Mouse (Mus musculus): ENCODE data around the gene Acox2. TPM values are rescaled to one million over a fixed set of nuclear protein-coding genes. Genes with fewer than 3 reads are reported as not detected.
A peak's percentile ranks its signal among the peaks of the same experiment; 100 is the strongest.

Acox2 gene
- polyA plus RNA-seq, 1 experiment, result 0.35 TPM

DNA sequence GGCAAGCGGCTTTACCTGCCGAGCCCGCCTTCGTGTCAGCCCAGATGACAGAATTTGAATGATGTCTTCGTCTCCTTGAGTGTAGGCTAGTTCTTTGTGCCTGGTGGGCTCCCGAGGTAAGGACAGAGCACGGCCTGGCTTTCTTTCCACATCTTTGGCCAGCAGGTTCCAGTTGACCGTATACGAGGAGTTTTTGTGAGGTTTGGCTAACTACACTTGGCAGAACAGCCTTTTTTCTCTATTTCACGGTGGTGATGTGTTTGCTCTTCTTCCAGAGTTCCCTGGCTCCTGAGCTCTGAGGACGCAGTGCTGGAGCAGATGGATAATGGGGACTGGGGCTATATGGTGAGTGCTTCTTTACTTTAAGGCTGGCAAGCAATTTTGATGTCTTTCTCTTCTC lies 39.3 kb downstream of the Acox2 start:
- Histone ChIP-seq H3K27ac (ENCODE audit: control insufficient read depth, insufficient read depth, low read depth, low read length) (no peak overlapping the region), H3K36me3 (ENCODE audit: control insufficient read depth, insufficient read depth, low read length) (no peaks in the 10 kb centered on the region), H3K4me3 (ENCODE audit: control insufficient read depth, low read depth, low read length) (no peak overlapping the region)

DNA sequence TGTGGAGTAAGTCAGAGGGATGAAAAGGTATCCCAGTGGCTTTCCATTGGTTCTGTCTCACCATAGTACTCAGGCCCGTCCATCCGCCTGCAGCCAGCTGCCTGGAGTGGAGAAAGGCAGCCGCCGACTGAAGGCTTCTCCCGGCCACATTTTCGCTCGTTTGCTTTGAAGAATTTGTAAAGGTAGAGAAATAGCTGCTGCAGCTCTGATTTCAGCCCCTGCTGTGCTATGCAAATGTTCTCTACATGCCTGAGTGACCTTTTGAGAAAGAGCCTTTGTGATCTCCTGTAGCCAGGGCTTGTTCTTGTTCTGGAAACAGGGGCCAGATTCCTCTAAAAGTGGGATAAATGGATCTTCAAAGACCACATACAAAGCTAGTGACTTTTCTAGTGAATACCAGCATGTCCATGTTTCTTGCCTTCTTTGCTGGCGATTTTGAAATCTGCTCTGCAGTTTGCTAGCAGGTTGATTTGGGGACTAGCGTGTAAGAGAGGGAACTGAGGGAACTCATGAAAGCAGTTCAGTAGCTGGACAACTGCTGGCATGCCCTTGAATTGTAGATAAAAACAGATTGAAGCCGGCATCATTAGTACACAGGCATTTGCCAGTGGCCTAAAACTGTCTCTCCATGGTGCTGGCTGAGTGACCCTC lies 40.3 kb downstream of the Acox2 start:
- no peak for TF ChIP-seq POLR2A (IDR thresholded peaks at IDR 0.05; ENCODE audit: control insufficient read depth, low read depth, low read length)
- Histone ChIP-seq H3K36me3 (ENCODE audit: control insufficient read depth, insufficient read depth, low read length) (no peaks in the 10 kb centered on the region), H3K4me1 (ENCODE audit: control insufficient read depth, insufficient read depth, low read length) (peaks cover 9% of the 10 kb centered on the region), H3K4me3 (ENCODE audit: control insufficient read depth, low read depth, low read length) (no peak overlapping the region), H3K27me3 (ENCODE audit: control insufficient read depth, insufficient read depth, low read length) (no peaks in the 10 kb centered on the region), H3K27ac (ENCODE audit: control insufficient read depth, insufficient read depth, low read depth, low read length) (no peak overlapping the region)

More for the DNA sequence above, 39.3 kb downstream of the Acox2 start:
- peaks cover 4% of the 10 kb centered on the region for H3K4me1 ChIP-seq (ENCODE audit: control insufficient read depth, insufficient read depth, low read length)
- TF ChIP-seq POLR2A (IDR thresholded peaks at IDR 0.05; ENCODE audit: control insufficient read depth, low read depth, low read length) (no peak), CTCF (IDR thresholded peaks at IDR 0.05; ENCODE audit: control insufficient read depth, insufficient read depth, insufficient replicate concordance, low read depth, low read length) (no peak)
- H3K27me3 ChIP-seq (ENCODE audit: control insufficient read depth, insufficient read depth, low read length), result no peaks in the 10 kb centered on the region

DNA sequence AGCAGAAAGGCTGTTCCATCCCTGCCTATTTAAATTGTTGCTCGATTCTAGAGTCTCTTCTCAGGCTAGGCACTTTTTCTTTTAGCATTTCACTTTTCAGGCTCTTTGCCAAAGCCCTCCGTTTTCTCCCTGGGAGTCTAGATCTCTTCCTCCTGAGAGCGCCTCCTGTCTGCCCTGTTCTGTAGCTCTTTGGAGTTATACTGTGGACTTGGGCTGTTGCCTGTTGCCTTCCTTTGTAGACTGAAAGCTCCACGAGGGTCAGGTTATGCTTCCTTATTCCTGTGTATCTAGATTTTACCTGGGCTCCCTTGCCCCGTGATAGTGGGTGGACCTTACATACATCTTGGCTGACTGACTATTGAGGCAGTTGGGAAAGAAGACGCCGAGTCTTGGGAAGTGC lies 40.9 kb downstream of the Acox2 start:
- Histone ChIP-seq H3K27me3 (ENCODE audit: control insufficient read depth, insufficient read depth, low read length) (no peaks in the 10 kb centered on the region), H3K4me1 (ENCODE audit: control insufficient read depth, insufficient read depth, low read length) (peaks cover 9% of the 10 kb centered on the region), H3K36me3 (ENCODE audit: control insufficient read depth, insufficient read depth, low read length) (no peaks in the 10 kb centered on the region), H3K27ac (ENCODE audit: control insufficient read depth, insufficient read depth, low read depth, low read length) (no peak overlapping the region), H3K4me3 (ENCODE audit: control insufficient read depth, low read depth, low read length) (no peak overlapping the region)
- no peak for TF ChIP-seq POLR2A (IDR thresholded peaks at IDR 0.05; ENCODE audit: control insufficient read depth, low read depth, low read length)
- TF ChIP-seq CTCF (IDR thresholded peaks at IDR 0.05; ENCODE audit: control insufficient read depth, insufficient read depth, insufficient replicate concordance, low read depth, low read length), result no peak

DNA sequence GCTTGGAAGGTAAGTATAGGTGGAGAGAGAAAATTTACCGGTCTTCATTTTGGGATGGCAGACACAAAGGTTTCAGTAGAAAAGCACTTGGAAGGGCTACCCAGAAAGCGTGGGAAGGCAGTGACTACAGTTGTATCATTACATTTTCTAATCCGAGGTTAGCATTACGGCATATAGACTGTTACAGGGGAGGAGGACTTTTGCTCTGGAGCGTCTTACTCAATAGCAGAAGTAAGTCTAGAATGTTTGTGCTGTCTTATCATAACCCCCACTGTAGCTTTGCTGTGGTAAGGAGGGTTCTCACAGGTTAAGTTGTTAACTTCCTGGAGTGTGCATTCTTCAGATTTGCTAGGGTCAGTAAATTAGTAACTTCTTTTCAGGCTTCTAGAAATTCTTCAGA lies 43.1 kb downstream of the Acox2 start:
- Histone ChIP-seq H3K4me1 (ENCODE audit: control insufficient read depth, insufficient read depth, low read length) (peaks cover 9% of the 10 kb centered on the region), H3K36me3 (ENCODE audit: control insufficient read depth, insufficient read depth, low read length) (no peaks in the 10 kb centered on the region), H3K27ac (ENCODE audit: control insufficient read depth, insufficient read depth, low read depth, low read length) (no peak overlapping the region), H3K4me3 (ENCODE audit: control insufficient read depth, low read depth, low read length) (no peak overlapping the region), H3K27me3 (ENCODE audit: control insufficient read depth, insufficient read depth, low read length) (no peaks in the 10 kb centered on the region)
- TF ChIP-seq CTCF (IDR thresholded peaks at IDR 0.05; ENCODE audit: control insufficient read depth, insufficient read depth, insufficient replicate concordance, low read depth, low read length) (no peak), POLR2A (IDR thresholded peaks at IDR 0.05; ENCODE audit: control insufficient read depth, low read depth, low read length) (no peak)

DNA sequence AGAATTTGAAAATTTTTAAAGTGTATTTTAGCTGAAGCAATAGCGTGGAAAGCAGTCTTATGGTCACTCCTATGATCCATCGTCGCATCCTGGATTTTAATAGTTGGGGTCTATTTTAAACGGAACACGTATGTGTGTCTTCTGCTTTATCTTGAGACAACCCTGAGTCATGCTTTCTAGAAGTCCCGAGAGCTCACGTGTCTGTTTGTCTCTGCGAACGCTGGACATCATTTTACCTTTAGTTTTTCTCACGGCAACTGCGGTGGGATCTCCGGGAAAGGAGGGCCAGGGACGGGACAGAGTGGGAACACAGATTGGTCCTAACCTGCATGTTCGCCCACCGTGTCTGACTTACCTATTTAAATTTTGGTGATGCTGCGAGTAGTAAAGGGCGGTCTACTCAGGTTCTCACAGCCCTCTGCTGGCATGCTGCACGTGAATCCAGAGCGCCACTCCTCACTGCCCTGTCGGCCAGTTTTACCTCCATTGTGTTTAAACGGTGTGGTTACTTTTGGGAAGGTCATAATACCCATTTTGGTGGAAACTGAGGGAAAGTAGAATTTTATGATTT lies 43.9 kb downstream of the Acox2 start:
- Histone ChIP-seq H3K27ac (ENCODE audit: control insufficient read depth, insufficient read depth, low read depth, low read length) (no peak overlapping the region), H3K36me3 (ENCODE audit: control insufficient read depth, insufficient read depth, low read length) (no peaks in the 10 kb centered on the region), H3K27me3 (ENCODE audit: control insufficient read depth, insufficient read depth, low read length) (no peaks in the 10 kb centered on the region), H3K4me3 (ENCODE audit: control insufficient read depth, low read depth, low read length) (no peak overlapping the region), H3K4me1 (ENCODE audit: control insufficient read depth, insufficient read depth, low read length) (peaks cover 9% of the 10 kb centered on the region)
- TF ChIP-seq POLR2A (IDR thresholded peaks at IDR 0.05; ENCODE audit: control insufficient read depth, low read depth, low read length) (no peak), CTCF (IDR thresholded peaks at IDR 0.05; ENCODE audit: control insufficient read depth, insufficient read depth, insufficient replicate concordance, low read depth, low read length) (no peak)

DNA sequence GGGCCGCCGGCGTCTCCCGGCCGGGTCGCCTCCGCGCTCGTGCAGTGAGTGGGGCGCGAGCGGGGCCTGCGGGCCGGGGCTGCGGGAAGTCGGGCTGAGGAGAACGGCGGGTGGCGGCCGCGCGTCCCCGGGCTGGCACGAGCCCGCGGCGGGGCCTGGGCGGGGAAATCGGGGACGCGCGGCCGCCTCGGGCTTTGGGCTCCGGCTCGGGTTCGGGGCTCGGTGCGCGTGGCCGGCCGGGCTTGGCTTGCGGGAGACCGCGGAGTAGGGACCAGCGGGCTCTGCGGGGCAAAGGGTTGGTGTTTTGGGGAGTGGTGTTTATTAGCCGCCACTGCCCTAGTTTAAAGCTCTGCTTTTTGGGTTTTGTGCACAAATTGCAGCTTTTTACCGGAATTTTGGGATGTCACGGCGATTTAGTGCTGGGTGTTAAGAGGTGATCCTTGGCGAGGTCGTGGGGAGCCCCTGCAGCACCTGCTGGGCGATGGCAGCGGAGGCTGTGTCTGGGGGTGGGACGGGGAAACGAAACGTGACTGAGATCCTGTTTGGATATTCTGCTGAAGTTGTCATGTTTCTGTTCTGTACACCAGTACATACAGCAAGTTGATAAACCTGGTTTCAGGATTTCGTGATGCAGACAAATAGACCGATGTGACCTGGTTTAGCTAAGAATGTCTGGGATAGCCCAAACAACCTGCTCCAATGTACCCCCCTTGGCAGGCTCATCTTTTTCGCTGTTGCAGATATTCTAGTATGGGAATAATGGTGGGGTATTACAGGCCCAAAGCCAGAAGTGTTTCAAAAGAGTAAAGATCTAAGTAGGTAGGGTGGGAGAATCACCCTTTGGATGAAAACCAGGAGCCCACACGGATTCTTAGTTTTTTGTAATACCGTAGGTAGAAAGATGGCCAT lies 44.6 kb downstream of the Acox2 start:
- no peak for TF ChIP-seq POLR2A (IDR thresholded peaks at IDR 0.05; ENCODE audit: control insufficient read depth, low read depth, low read length)
- TF ChIP-seq CTCF (IDR thresholded peaks at IDR 0.05; ENCODE audit: control insufficient read depth, insufficient read depth, insufficient replicate concordance, low read depth, low read length), result no peak
- peaks cover 9% of the 10 kb centered on the region for H3K4me1 ChIP-seq (ENCODE audit: control insufficient read depth, insufficient read depth, low read length)
- H3K4me3 ChIP-seq (ENCODE audit: control insufficient read depth, low read depth, low read length), result peak overlapping the region; percentile 90
- peak overlapping the region; percentile 54 for H3K27ac ChIP-seq (ENCODE audit: control insufficient read depth, insufficient read depth, low read depth, low read length)
- no peaks in the 10 kb centered on the region for H3K27me3 ChIP-seq (ENCODE audit: control insufficient read depth, insufficient read depth, low read length)
- no peaks in the 10 kb centered on the region for H3K36me3 ChIP-seq (ENCODE audit: control insufficient read depth, insufficient read depth, low read length)

DNA sequence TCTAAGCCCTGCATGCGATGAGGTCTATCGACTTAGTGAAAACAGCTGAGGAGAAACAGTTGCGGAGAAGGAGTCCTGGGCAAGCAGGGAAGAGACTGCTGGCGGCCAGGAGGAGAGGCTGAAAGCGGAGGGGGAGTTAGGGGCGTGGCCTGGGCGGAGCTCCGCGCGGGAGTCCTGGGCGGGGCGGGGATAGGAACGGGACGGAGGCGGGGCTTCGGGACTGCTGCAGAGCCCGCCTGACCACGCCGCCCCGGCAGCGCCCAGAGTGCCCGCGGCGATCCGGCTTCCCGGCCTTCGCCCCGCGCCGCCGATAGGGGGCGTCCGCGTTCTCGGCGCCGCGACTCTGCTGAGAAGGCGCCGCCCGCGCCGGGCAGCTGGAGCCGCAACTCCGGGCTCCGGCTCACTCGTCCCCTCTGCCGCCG lies 45.3 kb downstream of the Acox2 start, which contains the start of gene Kctd6:
TSS of gene Kctd6 (plus strand) at position 338 of the 422 bp plus-strand sequence.
- no peaks in the 10 kb centered on the region for H3K27me3 ChIP-seq (ENCODE audit: control insufficient read depth, insufficient read depth, low read length)
- peak within 1 kb of the TSS; percentile 75 for H3K27ac ChIP-seq (ENCODE audit: control insufficient read depth, insufficient read depth, low read depth, low read length)
- TF ChIP-seq POLR2A (IDR thresholded peaks at IDR 0.05; ENCODE audit: control insufficient read depth, low read depth, low read length) (peak; percentile 49; the same call in 1 of the 2 replicates), CTCF (IDR thresholded peaks at IDR 0.05; ENCODE audit: control insufficient read depth, insufficient read depth, insufficient replicate concordance, low read depth, low read length) (peak; percentile 61)
- peak within 1 kb of the TSS; percentile 90 for H3K4me3 ChIP-seq (ENCODE audit: control insufficient read depth, low read depth, low read length)
- peaks cover 9% of the 10 kb centered on the region for H3K4me1 ChIP-seq (ENCODE audit: control insufficient read depth, insufficient read depth, low read length)
- no peaks in the 10 kb centered on the region for H3K36me3 ChIP-seq (ENCODE audit: control insufficient read depth, insufficient read depth, low read length)

Measured in testis, adult 2 months (tissue).